Mouse (Mus musculus): Measurements from ENCODE around the gene Ddhd1.
A peak's percentile ranks its signal among the peaks of the same experiment; 100 is the strongest.
"Not testable (repeated sequence)": the region's sequence is repeated elsewhere in the genome, so short reads cannot be mapped to it uniquely, and the experiment has no call there.

Ddhd1 gene

GRCm38 (mm10) chr14:45644202-45644601 lies 13.7 kb downstream of the Ddhd1 start:
- DNase-seq = no peak

- no peak for DNase-seq
Measured at GRCm38 (mm10) chr14:45643461-45643860, 14.5 kb downstream of the Ddhd1 start.

DNA sequence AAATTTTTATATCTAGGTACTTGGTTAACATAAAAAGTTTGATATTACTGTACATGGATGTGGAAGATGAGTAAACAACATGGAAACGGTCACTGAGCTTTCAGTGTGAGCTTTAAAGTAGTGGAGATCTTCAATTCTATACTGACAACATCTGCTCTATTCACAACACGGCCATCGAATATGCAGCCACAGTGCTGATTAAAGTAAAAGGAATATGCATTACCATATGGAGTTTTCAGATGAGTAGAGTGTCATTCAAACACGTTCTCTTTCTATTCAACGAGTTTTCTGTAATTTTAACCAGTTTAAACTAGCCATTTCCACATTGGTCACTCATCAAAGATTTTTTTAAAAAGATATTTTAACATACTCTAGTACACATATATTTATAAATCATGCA lies 15.1 kb downstream of the Ddhd1 start:
- DNase-seq = no peak

DNA sequence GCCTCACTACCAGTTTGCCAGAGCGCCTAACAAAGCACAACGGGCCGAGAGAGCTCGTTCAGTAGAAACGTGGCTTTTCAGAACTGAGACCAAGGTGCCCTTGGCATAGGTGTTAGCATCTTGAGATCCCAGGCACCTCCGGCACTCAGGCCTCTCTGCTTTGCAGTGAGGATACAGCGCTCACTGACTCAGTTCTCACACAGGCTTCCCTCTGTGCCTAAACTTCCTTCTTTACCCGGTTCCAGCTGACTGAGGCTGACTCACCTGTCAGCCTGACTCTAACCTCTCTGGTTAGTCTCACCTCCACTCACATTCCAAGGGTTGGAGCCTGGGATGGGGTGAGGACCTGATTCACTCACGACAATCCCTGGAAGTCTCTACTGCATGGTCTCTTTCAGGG lies 15.7 kb downstream of the Ddhd1 start:
- no peak for DNase-seq

GRCm38 (mm10) chr14:45638717-45639116 lies 19.2 kb downstream of the Ddhd1 start:
- DNase-seq = no peak

GRCm38 (mm10) chr14:45635496-45635895 lies 22.4 kb downstream of the Ddhd1 start:
- no peak for DNase-seq

DNA sequence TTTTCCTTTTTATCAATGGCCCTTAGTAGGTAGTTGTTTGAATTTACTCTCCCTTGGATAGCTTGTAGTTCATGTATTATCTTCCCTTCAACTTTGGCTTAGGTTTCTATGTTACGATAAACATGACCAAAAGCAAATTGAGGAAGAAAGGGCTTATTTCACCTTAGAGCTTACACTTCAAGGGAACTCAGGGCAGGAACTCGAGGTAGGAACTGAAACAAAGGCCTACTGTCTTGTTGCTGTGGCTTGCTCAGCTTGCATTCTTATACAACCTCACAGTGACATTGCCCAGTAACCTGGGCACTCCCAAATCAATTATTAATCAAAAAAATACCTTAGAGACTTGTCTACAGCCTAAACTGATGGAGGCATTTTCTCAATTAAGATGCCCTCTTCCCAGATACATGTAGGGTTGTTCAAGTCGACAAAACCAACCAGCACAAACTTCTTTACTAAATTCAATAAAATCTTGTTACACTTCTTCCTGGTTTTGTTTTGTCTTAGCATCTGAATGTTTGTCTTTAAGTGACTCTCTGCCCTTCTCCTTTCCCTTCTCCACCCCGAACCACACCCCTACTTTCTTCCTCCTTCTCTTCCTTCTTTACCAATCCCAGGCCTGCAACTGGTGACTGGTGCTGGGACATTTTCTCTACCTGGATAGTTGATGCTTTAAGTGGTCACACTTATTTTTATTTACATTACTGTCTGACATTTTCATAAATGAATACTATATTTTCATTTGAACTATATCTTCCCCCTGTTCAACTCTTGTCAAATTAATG lies 25.0 kb downstream of the Ddhd1 start:
- no peak for DNase-seq

DNA sequence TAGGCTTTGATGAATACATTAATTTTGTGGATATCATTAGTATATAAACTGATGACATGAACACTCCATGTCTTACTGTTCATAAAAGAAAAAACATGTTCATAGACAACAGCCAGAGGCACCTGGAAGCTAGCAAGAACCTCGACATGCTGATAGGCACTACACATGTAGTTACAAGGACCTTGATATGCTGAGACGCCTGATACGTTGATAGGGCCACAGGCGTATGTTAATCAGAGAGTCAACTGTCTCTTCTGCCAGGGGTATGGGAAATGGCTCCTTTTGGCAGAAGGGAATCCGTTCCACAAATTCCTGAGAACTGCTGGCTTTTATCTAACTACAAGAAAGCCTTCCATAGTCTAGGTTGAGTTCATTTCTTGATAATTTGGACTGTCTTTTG lies 27.4 kb downstream of the Ddhd1 start:
- DNase-seq = no peak

GRCm38 (mm10) chr14:45629938-45630337 lies 28.0 kb downstream of the Ddhd1 start:
- no peak for DNase-seq

GRCm38 (mm10) chr14:45618351-45618750 lies 39.6 kb downstream of the Ddhd1 start:
- DNase-seq = no peak

DNA sequence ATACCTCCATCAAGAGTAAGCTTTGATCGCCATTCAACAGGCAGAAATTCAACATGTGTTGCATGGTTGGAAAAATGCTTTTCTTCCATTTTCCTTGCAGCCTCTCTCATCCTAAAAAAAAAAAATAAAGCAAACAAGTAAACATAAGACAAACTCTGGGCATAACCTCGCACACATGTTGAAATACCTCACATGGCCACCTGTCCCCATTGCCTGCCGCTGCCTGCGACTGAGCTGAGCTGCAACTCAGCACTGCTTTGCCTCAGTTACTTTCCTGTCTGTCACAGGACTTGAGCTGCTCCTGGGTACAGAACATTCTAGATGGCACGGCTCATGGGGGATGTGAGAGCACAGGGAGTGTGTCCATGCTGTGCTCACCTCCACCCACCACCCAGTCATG lies 41.4 kb downstream of the Ddhd1 start:
- no peak for DNase-seq

GRCm38 (mm10) chr14:45615776-45616175 lies 42.2 kb downstream of the Ddhd1 start:
- no peak for DNase-seq

DNA sequence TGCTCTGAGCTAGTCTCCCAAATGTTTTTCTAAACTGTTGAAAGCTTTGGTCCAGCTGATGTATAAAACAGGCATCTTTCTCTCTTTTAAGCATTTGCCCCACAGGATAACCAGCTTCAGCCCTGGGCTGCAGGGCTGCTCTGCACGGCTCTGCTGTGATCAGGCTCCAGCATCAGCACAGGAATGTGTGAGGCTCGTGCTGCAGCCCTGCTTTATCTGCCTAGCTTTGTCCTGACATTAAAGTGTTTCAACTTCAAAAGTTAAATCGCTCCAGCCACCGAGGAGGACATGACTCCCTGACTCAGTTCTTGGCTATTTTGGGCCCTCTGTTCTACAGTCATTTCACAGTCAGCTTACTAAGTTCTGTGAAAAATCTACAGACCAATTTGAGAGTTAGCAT lies 43.1 kb downstream of the Ddhd1 start:
- DNase-seq = no peak

DNA sequence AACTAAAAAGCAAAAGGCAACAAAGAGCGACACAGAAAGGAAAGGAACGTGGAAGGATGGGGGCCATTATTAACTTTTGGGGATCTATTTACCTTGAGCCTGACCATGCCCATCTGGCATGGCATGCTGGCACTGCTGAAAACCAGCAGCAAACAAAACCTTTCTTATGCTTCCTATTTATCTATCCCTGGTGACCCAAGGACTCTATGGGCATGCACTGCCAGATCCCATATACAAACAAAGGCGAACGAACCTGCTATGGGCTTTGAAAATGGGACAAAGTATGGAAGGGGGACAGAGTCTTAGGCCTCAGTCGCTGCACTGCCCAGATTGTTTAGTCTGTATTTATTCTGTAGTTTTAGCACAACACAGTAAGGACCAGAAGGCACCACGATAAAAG lies 43.5 kb downstream of the Ddhd1 start:
- DNase-seq = no peak

DNA sequence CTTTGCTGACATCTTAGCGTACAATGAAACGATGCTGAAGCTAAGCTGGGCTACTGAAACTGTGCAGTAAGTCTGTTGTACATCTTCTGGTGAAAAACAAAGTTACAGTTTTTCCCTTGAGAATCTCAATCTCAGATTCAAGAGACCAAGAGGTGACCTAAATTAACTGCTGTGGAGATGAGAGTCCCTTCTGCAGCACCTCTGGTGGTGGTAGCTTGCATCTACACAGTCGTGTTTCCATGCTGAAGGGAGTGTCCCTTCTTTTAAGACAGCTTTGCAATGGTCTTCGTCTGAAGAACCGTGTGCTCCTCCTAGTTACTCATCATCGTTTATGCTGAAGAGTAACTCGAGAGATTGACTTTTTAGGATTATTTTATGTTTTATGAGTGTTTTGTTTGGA lies 46.3 kb downstream of the Ddhd1 start:
- no peak for DNase-seq

DNA sequence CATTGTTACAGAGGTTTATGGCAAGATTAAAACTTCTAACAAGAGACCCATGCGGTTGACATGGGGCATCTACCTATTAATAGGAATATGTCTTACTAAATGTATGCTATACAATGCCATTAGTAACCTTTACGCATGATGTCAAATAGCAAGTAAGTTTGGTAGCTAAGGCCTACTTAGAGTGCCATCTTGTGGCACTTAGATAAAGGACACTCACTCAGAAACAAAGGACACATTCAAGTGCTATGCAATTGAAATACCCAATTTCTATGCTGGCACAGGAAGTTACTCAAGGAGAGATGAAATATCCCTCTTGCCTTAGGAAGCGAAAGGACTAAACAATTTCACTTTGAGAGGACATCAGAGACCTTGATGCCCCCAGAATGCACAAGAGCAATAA lies 55.9 kb downstream of the Ddhd1 start:
- no peak for DNase-seq

- peak; percentile 14 for DNase-seq
Measured at GRCm38 (mm10) chr14:45600587-45600986, 57.4 kb downstream of the Ddhd1 start.

GRCm38 (mm10) chr14:45597855-45598254 lies 60.1 kb downstream of the Ddhd1 start:
- no peak for DNase-seq

- no peak for DNase-seq
Measured at GRCm38 (mm10) chr14:45593261-45593660, 64.7 kb downstream of the Ddhd1 start.

GRCm38 (mm10) chr14:45588403-45588802 lies 69.5 kb downstream of the Ddhd1 start:
- DNase-seq = no peak

DNA sequence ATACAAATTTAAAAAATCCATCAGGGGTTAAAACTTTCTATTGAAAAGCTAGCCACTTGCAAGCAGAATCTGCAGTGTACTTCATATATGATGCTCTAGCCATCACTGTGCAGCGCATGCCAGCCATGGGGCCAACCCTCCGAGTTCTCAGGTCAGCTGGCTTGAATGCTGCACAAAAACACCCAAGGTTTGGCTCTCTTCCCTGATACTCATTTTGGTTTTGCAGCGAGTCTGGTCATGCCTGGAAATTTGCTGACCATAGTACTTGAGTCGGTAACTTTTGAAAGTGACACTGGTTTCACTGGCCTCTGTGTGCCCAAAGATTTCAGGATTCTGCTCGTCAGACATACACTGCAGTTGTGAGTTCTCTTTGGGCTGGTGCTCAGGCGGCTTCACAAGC lies 70.4 kb downstream of the Ddhd1 start:
- DNase-seq = no peak

GRCm38 (mm10) chr14:45583494-45584027 lies 74.4 kb downstream of the Ddhd1 start:
- DNase-seq = no peak

- DNase-seq = not testable (repeated sequence)
Measured at GRCm38 (mm10) chr14:45580923-45581827, 76.8 kb downstream of the Ddhd1 start.
